ENCODE assay signal across 25 mouse cellular contexts in genomic region chr9:72716200-72716599, GRCm38 (mm10).
"Had no signal": no experiment of that assay in that cellular context is flagged by ENCODE, and none has a peak within 500 bp of the region (broad histone marks: within the 10 kb centered on the region; RNA-seq: fewer than 3 reads in every experiment).

No protein-coding gene starts in this region.

- H3K4me3 ChIP-seq: heart, embryonic 13.5 days; heart, embryonic 15.5 days; hindbrain, embryonic 13.5 days; hindbrain, embryonic 15.5 days; kidney, embryonic 15.5 days; limb, embryonic 13.5 days; limb, embryonic 15.5 days; liver, embryonic 12.5 days had no signal

- H3K4me2 ChIP-seq: heart, embryonic 11.5 days; heart, embryonic 13.5 days; heart, embryonic 15.5 days; hindbrain, embryonic 13.5 days; hindbrain, embryonic 15.5 days; kidney, embryonic 15.5 days; limb, embryonic 13.5 days; limb, embryonic 15.5 days; liver, embryonic 12.5 days had no signal

- H3K9ac ChIP-seq: heart, embryonic 13.5 days; heart, embryonic 15.5 days; hindbrain, embryonic 13.5 days; hindbrain, embryonic 15.5 days; kidney, embryonic 15.5 days; limb, embryonic 13.5 days; limb, embryonic 15.5 days; liver, embryonic 12.5 days; liver, embryonic 14.5 days had no signal

- H3K27ac ChIP-seq: heart, embryonic 13.5 days; heart, embryonic 15.5 days; hindbrain, embryonic 13.5 days; hindbrain, embryonic 15.5 days; hindbrain, postnatal 0 days; kidney, embryonic 15.5 days; limb, embryonic 13.5 days; limb, embryonic 15.5 days; liver, embryonic 12.5 days; liver, embryonic 14.5 days had no signal

- H3K27me3 ChIP-seq: heart, embryonic 13.5 days; heart, embryonic 15.5 days; hindbrain, embryonic 13.5 days; hindbrain, embryonic 15.5 days; kidney, embryonic 15.5 days; limb, embryonic 13.5 days; limb, embryonic 15.5 days; liver, embryonic 12.5 days had no signal

- DNase-seq: gastrocnemius, postnatal 14 days; gastrocnemius, postnatal 36 days; heart, adult 18-20 months; heart, postnatal 14 days; heart, postnatal 36 days; kidney, adult 11 months; kidney, adult 2 months; kidney, adult 9 months; kidney, postnatal 14 days; layer of hippocampus, adult 9-11 months; layer of hippocampus, postnatal 36 days; left cerebral cortex, postnatal 4 days had no signal

- H3K9me3 ChIP-seq: heart, embryonic 13.5 days; heart, embryonic 15.5 days; hindbrain, embryonic 13.5 days; hindbrain, embryonic 15.5 days; kidney, embryonic 15.5 days; limb, embryonic 13.5 days; limb, embryonic 15.5 days; liver, embryonic 12.5 days had no signal

- ATAC-seq: forebrain, embryonic 16.5 days; hindbrain, postnatal 0 days; intestine, embryonic 16.5 days; liver, embryonic 12.5 days had no signal

- H3K4me1 ChIP-seq: hindbrain, embryonic 13.5 days; hindbrain, embryonic 15.5 days; limb, embryonic 13.5 days; liver, embryonic 12.5 days had no signal
